Mouse (Mus musculus): ENCODE measurements around the gene Odaph.

Odaph gene

GRCm38 (mm10) chr5:91989261-91989660 is 2.0 kb downstream of the Odaph start:
- DNase-seq (ENCODE audit: low spot score): no peak

GRCm38 (mm10) chr5:91991191-91991937 is 4.1 kb downstream of the Odaph start:
- DNase-seq (ENCODE audit: low spot score): no peak

- DNase-seq (ENCODE audit: low spot score): no peak
These were observed 5.8 kb downstream of the Odaph start for GRCm38 (mm10) chr5:91993061-91993460.

GRCm38 (mm10) chr5:91994546-91994945 is 7.3 kb downstream of the Odaph start:
- no peak for DNase-seq (ENCODE audit: low spot score)

GRCm38 (mm10) chr5:92000770-92001169 is 13.5 kb downstream of the Odaph start:
- no peak for DNase-seq (ENCODE audit: low spot score)

- no peak for DNase-seq (ENCODE audit: low spot score)
These were observed 15.7 kb downstream of the Odaph start for GRCm38 (mm10) chr5:92003011-92003410.

- no peak for DNase-seq (ENCODE audit: low spot score)
These were observed 22.6 kb downstream of the Odaph start for GRCm38 (mm10) chr5:92009827-92010226.

- no peak for DNase-seq (ENCODE audit: low spot score)
These were observed 24.5 kb downstream of the Odaph start for GRCm38 (mm10) chr5:92011756-92012155.

GRCm38 (mm10) chr5:92019960-92020359 is 32.7 kb downstream of the Odaph start:
- no peak for DNase-seq (ENCODE audit: low spot score)

- peak; percentile 88 for DNase-seq (ENCODE audit: low spot score)
These were observed 55.4 kb downstream of the Odaph start for GRCm38 (mm10) chr5:92042377-92043348.

GRCm38 (mm10) chr5:92043783-92044182 is 56.5 kb downstream of the Odaph start, which contains the start of gene Cdkl2:
Gene Cdkl2 (minus strand): TSS chr5:92043883.
- no peak for DNase-seq (ENCODE audit: low spot score)

Data from ovary, postnatal 14 days (tissue).